Mouse (Mus musculus) liver, postnatal 0 days (tissue): Measurements from ENCODE around the gene Dusp15.

Experiments used
- CTCF ChIP-seq: sonication (generic); IDR thresholded peaks from 2 replicates; pipeline ENCODE4 v1.5.1; 2016; ENCODE audit warnings: antibody characterized with exemption, low read depth
- EP300 ChIP-seq: IDR thresholded peaks from 2 replicates; pipeline ENCODE4 v1.6.1; 2016; ENCODE audit warnings: antibody characterized with exemption, low read depth, mild to moderate bottlenecking

- TF ChIP-seq CTCF, result no peak
- TF ChIP-seq EP300, result no peak
These were observed 47.9 kb downstream of the Dusp15 start for GRCm38 (mm10) chr2:152903586-152903985.
